Mouse (Mus musculus) stomach, embryonic 16.5 days (tissue): ENCODE data around the gene Pla2g5. TPM values are rescaled to one million over a fixed set of nuclear protein-coding genes. Genes with fewer than 3 reads are reported as not detected.
"Not testable (repeated sequence)": the region's sequence is repeated elsewhere in the genome, so short reads cannot be mapped to it uniquely, and the experiment has no call there.

Experiments used
- ATAC-seq: fragments of 200-750 bp; cut with Nextera tagmentation; 2 replicates; pipeline ENCODE4 v1.8.0; 2017; ENCODE audit warnings: moderate number of reproducible peaks, moderate TSS enrichment; ENCODE audit not compliant: insufficient read depth, low FRiP score
- H3K27ac ChIP-seq: fragments of 300-500 bp; sonication (generic); 2 replicates; pipeline ENCODE4 v1.5.1; 2014; ENCODE audit warnings: low read length
- H3K27me3 ChIP-seq: fragments of 300-500 bp; sonication (generic); 2 replicates; pipeline ENCODE4 v1.6.1; 2014; ENCODE audit warnings: low read length, control low read depth, mixed read lengths; ENCODE audit not compliant: control insufficient read depth, insufficient read depth
- H3K36me3 ChIP-seq: fragments of 300-500 bp; sonication (generic); 2 replicates; pipeline ENCODE4 v1.6.1; 2014; ENCODE audit warnings: low read length; ENCODE audit not compliant: control insufficient read depth, insufficient read depth
- H3K4me1 ChIP-seq: fragments of 300-500 bp; sonication (generic); 2 replicates; pipeline ENCODE4 v1.6.1; 2014; ENCODE audit warnings: low read length, control low read depth, mixed read lengths; ENCODE audit not compliant: control insufficient read depth, insufficient read depth
- H3K4me2 ChIP-seq: fragments of 300-500 bp; sonication (generic); 2 replicates; pipeline ENCODE4 v1.6.1; 2014; ENCODE audit warnings: low read depth, low read length, mixed read lengths
- H3K4me3 ChIP-seq: fragments of 300-500 bp; sonication (generic); replicated peaks from 2 replicates; pipeline ENCODE4 v1.5.1; 2014; ENCODE audit warnings: mild to moderate bottlenecking, low read length
- H3K9ac ChIP-seq: fragments of 300-500 bp; sonication (generic); 2 replicates; pipeline ENCODE4 v1.6.1; 2014; ENCODE audit warnings: low read length
- H3K9me3 ChIP-seq: fragments of 300-500 bp; sonication (generic); replicated peaks from 2 replicates; pipeline ENCODE4 v1.6.1; 2016; ENCODE audit warnings: low read length, control low read depth; ENCODE audit not compliant: control insufficient read depth
- WGBS: fragments of 180-500 bp; shearing (Covaris S2); extraction: QIAGEN DNeasy Blood & Tissue Kit; methylation state at CpG from one replicate; pipeline ENCODE4 v1.1.7; 2014; 5-methylcytosine and 5-hydroxymethylcytosine counted together
- polyA plus RNA-seq: library from polyadenylated mRNA; unstranded; fragments of >200 nt; fragmentation: Nextera tagmentation; extraction: Ambion mirVana; gene quantifications from 2 replicates; pipeline ENCODE4 v1.2.1, GENCODE M21; 2015

Gene Pla2g5
- polyA plus RNA-seq, 1 experiment from 2014 or later: 0.37 TPM

- peaks cover 5% of the 10 kb centered on the region; the same call in 1 of the 2 replicates for H3K4me1 ChIP-seq
- no peak overlapping the region for H3K4me2 ChIP-seq
- H3K36me3 ChIP-seq: no peaks in the 10 kb centered on the region
- H3K27me3 ChIP-seq: no peaks in the 10 kb centered on the region
- H3K4me3 ChIP-seq: no peak overlapping the region
- H3K27ac ChIP-seq: no peak overlapping the region
- ATAC-seq: no peak
- no peak overlapping the region for H3K9ac ChIP-seq
- no peaks in the 10 kb centered on the region for H3K9me3 ChIP-seq
- 82% methylated on average over 7 of the region's 7 CpGs for WGBS
Observed at GRCm38 (mm10) chr4:138880811-138881584, 17.7 kb upstream of the Pla2g5 start.

GRCm38 (mm10) chr4:138879808-138880207 lies 16.5 kb upstream of the Pla2g5 start:
- Histone ChIP-seq H3K27me3 (no peaks in the 10 kb centered on the region), H3K4me2 (no peak overlapping the region), H3K27ac (no peak overlapping the region), H3K9ac (no peak overlapping the region), H3K9me3 (no peaks in the 10 kb centered on the region), H3K36me3 (no peaks in the 10 kb centered on the region), H3K4me3 (no peak overlapping the region), H3K4me1 (peaks cover 5% of the 10 kb centered on the region; the same call in 1 of the 2 replicates)
- WGBS: 81% methylated on average over 11 of the region's 11 CpGs
- no peak for ATAC-seq

GRCm38 (mm10) chr4:138878783-138879182 lies 15.5 kb upstream of the Pla2g5 start:
- H3K4me1 ChIP-seq: peaks cover 5% of the 10 kb centered on the region; the same call in 1 of the 2 replicates
- no peak overlapping the region for H3K4me3 ChIP-seq
- H3K36me3 ChIP-seq: no peaks in the 10 kb centered on the region
- H3K9me3 ChIP-seq: no peaks in the 10 kb centered on the region
- no peak overlapping the region for H3K9ac ChIP-seq
- 52% methylated on average over 8 of the region's 8 CpGs for WGBS
- no peak for ATAC-seq
- H3K27me3 ChIP-seq: no peaks in the 10 kb centered on the region
- no peak overlapping the region for H3K4me2 ChIP-seq
- H3K27ac ChIP-seq: no peak overlapping the region

GRCm38 (mm10) chr4:138877731-138878130 lies 14.4 kb upstream of the Pla2g5 start, which contains the start of gene Pla2g2e:
Gene Pla2g2e (plus strand): TSS chr4:138877942.
- peaks cover 5% of the 10 kb centered on the region; the same call in 1 of the 2 replicates for H3K4me1 ChIP-seq
- no peak within 1 kb of the TSS for H3K9ac ChIP-seq
- ATAC-seq: no peak
- no peak within 1 kb of the TSS for H3K27ac ChIP-seq
- H3K9me3 ChIP-seq: no peaks in the 10 kb centered on the region
- no peak within 1 kb of the TSS for H3K4me2 ChIP-seq
- 66% methylated on average over 4 of the region's 4 CpGs for WGBS
- H3K4me3 ChIP-seq: no peak within 1 kb of the TSS
- no peaks in the 10 kb centered on the region for H3K27me3 ChIP-seq
- no peaks in the 10 kb centered on the region for H3K36me3 ChIP-seq

GRCm38 (mm10) chr4:138875986-138876385 lies 12.7 kb upstream of the Pla2g5 start:
- Histone ChIP-seq H3K9me3 (no peaks in the 10 kb centered on the region), H3K27me3 (no peaks in the 10 kb centered on the region), H3K27ac (no peak overlapping the region), H3K4me3 (no peak overlapping the region), H3K4me2 (no peak overlapping the region), H3K36me3 (no peaks in the 10 kb centered on the region), H3K9ac (no peak overlapping the region), H3K4me1 (peaks cover 5% of the 10 kb centered on the region; the same call in 1 of the 2 replicates)
- WGBS: 94% methylated on average over 2 of the region's 2 CpGs
- no peak for ATAC-seq

GRCm38 (mm10) chr4:138875275-138875674 lies 12.0 kb upstream of the Pla2g5 start:
- H3K27ac ChIP-seq, H3K9ac ChIP-seq, H3K9me3 ChIP-seq, H3K4me1 ChIP-seq, H3K36me3 ChIP-seq, H3K27me3 ChIP-seq, ATAC-seq, H3K4me2 ChIP-seq, H3K4me3 ChIP-seq: not testable (repeated sequence)
- 86% methylated on average over 2 of the region's 2 CpGs for WGBS

- Histone ChIP-seq H3K27me3 (no peaks in the 10 kb centered on the region), H3K4me2 (no peak within 1 kb of the TSS), H3K27ac (no peak within 1 kb of the TSS), H3K4me1 (no peaks in the 10 kb centered on the region), H3K9me3 (0 out of 2 replicates have a peak, but pooled peaks cover 3% of the 10 kb centered on the region), H3K4me3 (no peak within 1 kb of the TSS), H3K36me3 (no peaks in the 10 kb centered on the region), H3K9ac (no peak within 1 kb of the TSS)
- ATAC-seq: no peak
- WGBS: 71% methylated on average over 6 of the region's 6 CpGs
Observed at GRCm38 (mm10) chr4:138873864-138874263, 10.6 kb upstream of the Pla2g5 start, which contains the start of gene Gm13030. Gene Gm13030 (minus strand): TSS chr4:138873964.

- no peak overlapping the region for H3K27ac ChIP-seq
- ATAC-seq: no peak
- H3K4me1 ChIP-seq: no peaks in the 10 kb centered on the region
- no peak overlapping the region for H3K4me3 ChIP-seq
- 0 out of 2 replicates have a peak, but pooled peaks cover 3% of the 10 kb centered on the region for H3K9me3 ChIP-seq
- no peak overlapping the region for H3K9ac ChIP-seq
- no peaks in the 10 kb centered on the region for H3K36me3 ChIP-seq
- WGBS: 45% methylated on average over 8 of the region's 8 CpGs
- H3K4me2 ChIP-seq: no peak overlapping the region
- no peaks in the 10 kb centered on the region for H3K27me3 ChIP-seq
Observed at GRCm38 (mm10) chr4:138868666-138869065, 5.4 kb upstream of the Pla2g5 start.

GRCm38 (mm10) chr4:138866413-138866812 lies 3.1 kb upstream of the Pla2g5 start:
- H3K9ac ChIP-seq: no peak overlapping the region
- WGBS: 12% methylated on average over 7 of the region's 7 CpGs
- H3K27me3 ChIP-seq: no peaks in the 10 kb centered on the region
- no peak overlapping the region for H3K27ac ChIP-seq
- no peaks in the 10 kb centered on the region for H3K36me3 ChIP-seq
- ATAC-seq: no peak
- no peaks in the 10 kb centered on the region for H3K4me1 ChIP-seq
- H3K4me3 ChIP-seq: no peak overlapping the region
- H3K4me2 ChIP-seq: no peak overlapping the region
- H3K9me3 ChIP-seq: 0 out of 2 replicates have a peak, but pooled peaks cover 3% of the 10 kb centered on the region
